Mouse (Mus musculus) cerebellum, adult 2 months (tissue): ENCODE results near the gene Cisd1. TPM values are rescaled to one million over a fixed set of nuclear protein-coding genes. Genes with fewer than 3 reads are reported as not detected.

Source experiments
- DNase-seq, 2 experiments: peaks; one replicate each; pipeline ENCODE4 v3.0.0; 2021
- H3K27ac ChIP-seq: fragments of 200-500 bp; 2 replicates; pipeline ENCODE4 v1.5.1; 2012; ENCODE audit warnings: low read length, control low read depth, inconsistent platforms; ENCODE audit not compliant: insufficient read depth
- H3K27me3 ChIP-seq: fragments of 200-500 bp; 2 replicates; pipeline ENCODE4 v1.6.1; 2012; ENCODE audit warnings: inconsistent platforms, mild to moderate bottlenecking, low read length, moderate library complexity; ENCODE audit not compliant: control insufficient read depth, insufficient read depth
- H3K4me1 ChIP-seq: fragments of 200-500 bp; 2 replicates; pipeline ENCODE4 v1.6.1; 2011; ENCODE audit warnings: low read length; ENCODE audit not compliant: control insufficient read depth, insufficient read depth
- H3K4me3 ChIP-seq: fragments of 200-500 bp; replicated peaks from 2 replicates; pipeline ENCODE3; 2011; ENCODE audit warnings: mild to moderate bottlenecking, low read depth, low read length, control low read depth; ENCODE audit not compliant: insufficient read depth
- CTCF ChIP-seq: fragments of 200-500 bp; IDR thresholded peaks from 2 replicates; pipeline ENCODE4 v1.5.1; 2011; ENCODE audit warnings: low read depth, mild to moderate bottlenecking, control low read depth, low read length, moderate library complexity, borderline replicate concordance; ENCODE audit not compliant: insufficient read depth
- POLR2A ChIP-seq: fragments of 200-500 bp; IDR thresholded peaks from 2 replicates; pipeline ENCODE4 v1.6.1; 2011; ENCODE audit warnings: low read length, control low read depth, borderline replicate concordance; ENCODE audit not compliant: insufficient read depth
- WGBS: fragments of 180-500 bp; shearing (Covaris S2); methylation state at CpG from one replicate; pipeline ENCODE4 v1.1.7; 2018; 5-methylcytosine and 5-hydroxymethylcytosine counted together
- polyA plus RNA-seq: library from polyadenylated mRNA; depleted of rRNA; stranded (reverse); fragments of >200 nt; gene quantifications from 2 replicates; pipeline ENCODE4 v1.2.3, GENCODE M21; 2012

Cisd1 gene
- polyA plus RNA-seq, 1 experiment = 212 TPM

DNA sequence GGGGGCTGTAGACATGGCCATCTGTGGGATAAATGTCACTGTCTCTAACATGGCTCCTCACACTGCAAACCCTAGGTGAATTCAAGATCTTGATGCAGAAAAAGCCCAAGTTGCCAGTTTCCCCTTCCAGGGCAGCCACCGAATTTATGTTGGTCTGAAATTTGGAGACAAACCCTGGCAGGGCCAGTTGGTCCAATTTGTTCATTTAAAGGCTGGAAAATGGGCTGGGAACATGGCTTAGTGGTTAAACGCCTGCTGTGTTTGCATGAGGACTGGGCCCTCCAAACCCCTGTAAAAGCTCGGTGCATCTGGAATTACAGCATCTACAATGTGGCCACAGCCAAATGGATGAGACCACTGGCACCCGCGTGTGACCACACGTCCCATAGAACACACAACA, 15.5 kb downstream of the Cisd1 start:
- H3K27me3 ChIP-seq = no peaks in the 10 kb centered on the region
- 89% methylated on average over 6 of the region's 6 CpGs for WGBS
- no peaks in the 10 kb centered on the region for H3K4me1 ChIP-seq
- H3K27ac ChIP-seq = no peak overlapping the region
- TF ChIP-seq POLR2A (no peak), CTCF (no peak)
- no peak overlapping the region for H3K4me3 ChIP-seq
- DNase-seq = no peak

- WGBS = 67% methylated on average over 5 of the region's 5 CpGs
- Histone ChIP-seq H3K27ac (no peak overlapping the region), H3K27me3 (no peaks in the 10 kb centered on the region), H3K4me1 (no peaks in the 10 kb centered on the region), H3K4me3 (no peak overlapping the region)
- no peak for DNase-seq
- TF ChIP-seq POLR2A = no peak
- no peak for TF ChIP-seq CTCF
These were observed 15.9 kb downstream of the Cisd1 start for GRCm38 (mm10) chr10:71328870-71329269.

- no peak overlapping the region for H3K27ac ChIP-seq
- H3K4me3 ChIP-seq = no peak overlapping the region
- TF ChIP-seq CTCF = no peak
- no peak for TF ChIP-seq POLR2A
- no peaks in the 10 kb centered on the region for H3K4me1 ChIP-seq
- WGBS = 74% methylated on average over 6 of the region's 6 CpGs
- H3K27me3 ChIP-seq = no peaks in the 10 kb centered on the region
- DNase-seq = no peak
These were observed 16.4 kb downstream of the Cisd1 start for GRCm38 (mm10) chr10:71328382-71328781.

GRCm38 (mm10) chr10:71327386-71327785, 17.4 kb downstream of the Cisd1 start:
- 82% methylated on average over 10 of the region's 10 CpGs for WGBS
- Histone ChIP-seq H3K4me3 (no peak overlapping the region), H3K4me1 (no peaks in the 10 kb centered on the region), H3K27me3 (no peaks in the 10 kb centered on the region), H3K27ac (no peak overlapping the region)
- DNase-seq = no peak
- no peak for TF ChIP-seq CTCF
- TF ChIP-seq POLR2A = no peak

DNA sequence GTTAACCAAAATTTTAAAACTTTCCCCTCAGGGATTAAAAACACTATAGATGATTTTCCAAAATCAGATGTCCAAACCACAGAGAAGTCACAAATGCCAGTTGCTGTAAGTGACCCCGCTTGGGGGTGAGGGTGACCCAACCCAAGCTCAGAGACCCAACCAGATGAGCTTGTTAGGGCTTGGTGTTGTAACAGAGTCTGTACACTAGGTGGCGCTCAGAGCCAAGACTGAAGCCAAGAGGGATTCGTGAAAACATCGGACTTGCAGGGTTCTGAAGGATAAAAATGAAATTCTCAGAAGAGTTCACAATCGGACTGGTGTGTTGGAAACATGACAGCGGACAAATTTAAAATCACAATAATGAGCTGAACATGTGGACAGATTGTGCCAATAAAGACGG, 18.0 kb downstream of the Cisd1 start:
- no peak for TF ChIP-seq POLR2A
- TF ChIP-seq CTCF = peak; percentile 95
- WGBS = 6% methylated on average over 7 of the region's 7 CpGs
- no peaks in the 10 kb centered on the region for H3K4me1 ChIP-seq
- no peak overlapping the region for H3K27ac ChIP-seq
- peak; percentile 62 to 77 for DNase-seq
- H3K27me3 ChIP-seq = no peaks in the 10 kb centered on the region
- no peak overlapping the region for H3K4me3 ChIP-seq

DNA sequence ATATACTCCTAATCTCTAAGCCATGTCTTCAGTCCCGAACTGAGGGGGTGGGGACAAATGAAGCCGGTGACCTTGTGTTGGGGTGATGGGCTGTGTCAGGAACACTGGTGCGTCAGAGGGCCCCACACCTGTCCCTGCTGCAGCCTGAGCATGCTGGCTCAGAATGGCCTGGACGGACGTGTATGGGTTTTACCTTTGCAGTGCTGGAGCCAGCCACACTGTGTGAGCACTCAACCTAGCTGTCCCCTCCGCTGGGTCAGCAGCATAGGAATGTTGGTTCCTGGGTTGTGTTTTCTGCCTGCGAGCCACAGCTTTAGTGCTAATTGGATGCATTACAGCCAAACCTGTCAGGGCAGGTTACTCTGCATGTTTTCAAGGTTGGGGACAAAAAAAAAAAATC, 18.6 kb downstream of the Cisd1 start:
- 81% methylated on average over 7 of the region's 7 CpGs for WGBS
- no peak overlapping the region for H3K27ac ChIP-seq

GRCm38 (mm10) chr10:71323669-71324068, 21.1 kb downstream of the Cisd1 start:
- WGBS = 52% methylated on average over 8 of the region's 8 CpGs
- Histone ChIP-seq H3K4me3 (no peak overlapping the region), H3K27me3 (no peaks in the 10 kb centered on the region), H3K4me1 (no peaks in the 10 kb centered on the region), H3K27ac (no peak overlapping the region)
- no peak for DNase-seq
- no peak for TF ChIP-seq CTCF
- TF ChIP-seq POLR2A = no peak

More for the DNA sequence above, 18.6 kb downstream of the Cisd1 start:
- DNase-seq = no peak
- H3K27me3 ChIP-seq = no peaks in the 10 kb centered on the region
- no peaks in the 10 kb centered on the region for H3K4me1 ChIP-seq
- no peak for TF ChIP-seq CTCF
- TF ChIP-seq POLR2A = no peak
- no peak overlapping the region for H3K4me3 ChIP-seq

DNA sequence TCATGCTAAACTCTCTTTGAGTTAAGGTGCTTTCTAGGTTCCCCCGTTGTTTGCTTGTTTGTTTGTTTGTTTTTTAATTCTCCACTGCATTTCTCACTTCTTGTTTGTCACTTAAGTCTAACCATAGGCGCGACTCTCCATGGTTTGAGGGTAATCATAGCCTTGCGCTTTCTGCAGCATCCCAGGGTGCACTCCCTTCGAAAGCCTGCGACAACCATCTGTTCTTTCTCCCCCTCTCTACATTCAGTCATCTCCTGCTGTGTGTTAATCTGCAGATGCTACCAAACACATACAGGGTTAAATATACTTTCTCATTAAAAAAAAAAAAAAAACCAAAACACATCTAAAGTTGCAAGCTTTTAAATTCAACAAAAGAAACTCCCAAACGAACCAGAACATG, 28.3 kb downstream of the Cisd1 start:
- no peak for DNase-seq

DNA sequence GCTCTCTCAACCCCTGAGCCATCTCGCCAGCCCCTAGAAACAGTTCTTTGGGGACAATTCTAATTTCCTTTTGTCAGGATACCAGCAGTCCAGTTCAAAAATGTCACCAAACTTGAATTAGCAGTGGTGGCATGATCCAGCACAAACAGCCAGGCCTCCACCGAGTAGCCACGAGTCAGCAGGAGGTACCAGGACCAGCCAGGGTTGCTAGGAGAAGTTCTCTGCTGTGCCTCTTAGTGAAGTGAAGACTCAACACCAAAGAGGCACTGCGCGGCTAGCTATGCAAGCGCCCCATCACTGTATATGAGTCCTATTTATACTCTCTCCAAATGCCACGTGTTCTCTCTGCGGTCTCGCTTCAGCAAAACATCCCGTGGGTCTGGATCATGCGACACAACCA, 28.7 kb downstream of the Cisd1 start:
- Histone ChIP-seq H3K27ac (no peak overlapping the region), H3K4me1 (peaks cover 2% of the 10 kb centered on the region; the same call in 1 of the 2 replicates), H3K4me3 (no peak overlapping the region), H3K27me3 (no peaks in the 10 kb centered on the region)
- TF ChIP-seq CTCF (no peak), POLR2A (no peak)
- WGBS = 8% methylated on average over 11 of the region's 11 CpGs
- peak in 1 of 2 experiments; percentile 39 for DNase-seq

More for the DNA sequence above, 28.3 kb downstream of the Cisd1 start:
- Histone ChIP-seq H3K4me3 (no peak overlapping the region), H3K4me1 (peaks cover 2% of the 10 kb centered on the region; the same call in 1 of the 2 replicates), H3K27me3 (no peaks in the 10 kb centered on the region), H3K27ac (no peak overlapping the region)
- TF ChIP-seq CTCF (no peak), POLR2A (no peak)
- 19% methylated on average over 7 of the region's 7 CpGs for WGBS
